Mouse (Mus musculus) cortical plate, adult 2 months (tissue): ENCODE measurements at regions not wholly inside any gene's neighbourhood (a gene's known extent, or its start where the extent isn't known, plus 50 kb on each side); places are given as distances from the start of the nearest gene placed in this dataset.

Experiments
- CTCF ChIP-seq: fragments of 200-500 bp; IDR thresholded peaks from 2 replicates; pipeline ENCODE4 v1.5.1; 2011; ENCODE audit warnings: mild to moderate bottlenecking, control low read depth, low read length; ENCODE audit not compliant: insufficient read depth; ENCODE audit errors: extremely low read depth
- POLR2A ChIP-seq: fragments of 200-500 bp; IDR thresholded peaks from 2 replicates; pipeline ENCODE4 v1.6.1; 2011; ENCODE audit warnings: mild to moderate bottlenecking, low read length, control low read depth; ENCODE audit not compliant: insufficient read depth; ENCODE audit errors: extremely low read depth

DNA sequence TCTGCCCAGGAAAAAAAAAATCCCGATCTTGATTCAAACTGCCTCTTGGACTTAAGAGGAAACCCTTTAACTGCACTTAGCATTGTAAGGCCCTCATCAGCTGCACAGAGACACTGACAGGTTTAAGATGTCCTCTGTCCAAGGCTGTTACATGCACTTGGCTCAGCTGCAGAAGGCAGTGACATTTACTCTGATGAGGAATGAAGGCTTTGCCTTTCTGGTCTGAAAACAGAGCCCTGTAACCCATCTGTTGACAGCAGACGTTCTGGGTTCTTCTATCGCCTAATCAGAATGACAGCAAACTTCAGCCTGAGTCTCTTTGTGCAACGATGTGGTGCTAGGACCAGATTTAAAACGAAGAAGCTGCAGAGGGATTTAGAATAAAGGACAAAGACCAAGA lies 246.9 kb upstream of the Ercc4 start:
- TF ChIP-seq CTCF (no peak), POLR2A (no peak)
